Mouse (Mus musculus): Measurements from ENCODE around the gene Gm49394. TPM values are rescaled to one million over a fixed set of nuclear protein-coding genes. Genes with fewer than 3 reads are reported as not detected.

Gene Gm49394
- under 1 TPM in 1 of 2 experiments, not detected in 1; 0.17 TPM for total RNA-seq (2021)
- long read RNA-seq, experiment 1, partial matches to known transcripts, result 0 of 7 reads
- long read RNA-seq, experiment 1, other reads (novel, unspliced or antisense), result 7 of 7 reads
- long read RNA-seq, experiment 2, partial matches to known transcripts, result 0 of 1 reads
- long read RNA-seq, experiment 2, other reads (novel, unspliced or antisense), result 1 of 1 reads

GRCm38 (mm10) chr7:142669751-142670625 is at the start of gene Gm49394:
Gene Gm49394, minus strand, starts transcription at chr7:142669942.
- DNase-seq, result no peak
- intact Hi-C loops (cut with DNase I), result no loop called here

- DNase-seq, result no peak
- intact Hi-C loops (cut with DNase I), result loop anchor here (5.0 kb wide), 1 partner anchor 103 kb away; no protein-coding TSS in a partner anchor
Observed at GRCm38 (mm10) chr7:142714783-142715498, 45.2 kb upstream of the Gm49394 start.

DNA sequence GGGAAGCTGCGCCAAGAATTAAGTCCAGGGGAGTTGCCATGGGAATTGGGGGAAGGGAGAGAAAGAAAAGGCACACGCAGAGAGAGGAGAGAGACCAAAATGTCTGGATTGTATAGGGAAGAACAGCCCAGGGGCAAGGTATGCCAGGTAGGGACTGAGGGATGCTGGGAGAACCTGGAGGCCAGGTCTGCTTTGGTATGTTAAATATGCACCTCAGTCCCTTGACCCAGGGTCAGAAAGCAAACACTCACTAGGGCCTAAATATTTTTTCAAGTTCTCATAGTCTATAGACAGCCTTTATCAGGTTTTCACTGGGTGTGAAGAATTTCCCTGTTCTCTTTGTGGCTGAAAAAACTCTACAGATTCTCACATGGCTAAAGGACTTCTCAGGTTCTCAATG is 37.1 kb upstream of the Gm49394 start:
- no peak for DNase-seq
- intact Hi-C loops (cut with DNase I), result no loop called here

DNA sequence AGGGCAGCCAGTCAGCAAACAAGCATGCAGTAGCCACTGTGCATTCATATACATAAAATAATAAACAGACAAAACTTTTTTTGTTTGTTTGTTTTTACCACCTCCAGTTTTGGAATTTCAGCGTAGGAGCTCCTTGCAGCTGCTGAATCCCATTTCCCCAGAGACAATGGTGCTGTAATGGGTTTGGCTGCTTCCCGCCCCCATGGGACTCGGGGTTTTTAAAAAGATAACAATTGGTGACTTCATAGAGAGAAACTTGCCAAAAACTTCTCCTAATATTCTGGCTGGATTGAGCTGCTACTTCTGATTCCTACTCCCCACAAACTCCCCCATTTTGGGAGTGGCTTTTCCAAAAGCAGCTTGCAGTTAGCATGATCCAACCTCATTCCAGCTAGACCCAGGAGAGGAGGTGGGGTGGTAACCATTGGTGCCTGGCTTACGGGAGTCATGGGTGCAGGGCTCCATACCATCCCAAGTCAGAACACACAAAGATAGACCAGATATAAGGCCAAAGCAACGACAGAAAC is 29.7 kb upstream of the Gm49394 start:
- peak; percentile 54 to 57 for DNase-seq

DNA sequence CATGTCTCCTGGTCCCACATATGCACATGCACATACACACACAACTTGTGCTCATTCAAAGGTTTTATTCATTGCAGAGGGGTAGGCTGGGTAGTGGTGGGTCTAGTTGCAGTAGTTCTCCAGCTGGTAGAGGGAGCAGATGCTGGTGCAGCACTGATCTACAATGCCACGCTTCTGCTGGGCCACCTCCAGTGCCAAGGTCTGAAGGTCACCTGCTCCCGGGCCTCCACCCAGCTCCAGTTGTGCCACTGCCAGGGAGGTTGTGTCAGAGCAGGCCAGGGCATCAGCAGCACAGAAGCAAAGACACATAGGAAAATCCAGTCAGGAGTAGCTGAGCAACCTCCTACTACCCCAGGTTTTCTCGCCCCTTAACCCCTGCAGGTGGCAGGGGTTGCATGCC is 8.9 kb upstream of the Gm49394 start:
- DNase-seq, result peak in 1 of 2 experiments; percentile 46
- intact Hi-C loops (cut with DNase I), result loop anchor here (5.0 kb wide), 1 partner anchor 361 kb away; no protein-coding TSS in a partner anchor

More for the DNA sequence above, 29.7 kb upstream of the Gm49394 start:
- intact Hi-C loops (cut with DNase I), result no loop called here

GRCm38 (mm10) chr7:142675644-142676043 is 5.9 kb upstream of the Gm49394 start:
- DNase-seq, result no peak
- intact Hi-C loops (cut with DNase I), result loop anchor here (1.0 to 5.0 kb wide), 2 partner anchors 137 to 358 kb away; no protein-coding TSS in a partner anchor

- intact Hi-C loops (cut with DNase I), result loop anchor here (1.0 to 5.0 kb wide), 2 partner anchors 137 to 358 kb away; no protein-coding TSS in a partner anchor
- DNase-seq, result no peak
Observed at GRCm38 (mm10) chr7:142675141-142675540, 5.4 kb upstream of the Gm49394 start.

- no peak for DNase-seq
Observed at GRCm38 (mm10) chr7:142672120-142672519, 2.4 kb upstream of the Gm49394 start.

DNA sequence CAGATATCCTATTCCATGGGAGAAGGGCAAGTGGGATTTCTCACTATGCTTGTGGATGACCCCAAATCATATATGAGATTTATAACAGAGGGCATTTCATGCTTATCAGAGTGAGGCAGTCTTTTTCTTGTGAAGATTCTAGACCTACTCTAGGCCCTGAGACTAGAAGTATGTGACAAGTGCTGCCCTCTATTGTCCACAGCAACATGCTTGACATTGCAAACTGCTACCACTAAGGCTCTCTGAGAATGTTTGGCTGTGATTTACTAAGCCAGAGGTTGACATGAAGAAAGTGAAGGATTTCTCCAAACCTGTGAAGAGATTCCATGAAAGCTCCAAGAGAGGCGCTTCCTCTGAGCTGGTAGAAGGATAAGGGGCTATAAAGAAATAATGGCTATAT is 1.3 kb upstream of the Gm49394 start:
- no peak for DNase-seq
- intact Hi-C loops (cut with DNase I), result loop anchor here (1.0 kb wide), 1 partner anchor 61 kb away; no protein-coding TSS in a partner anchor

More at GRCm38 (mm10) chr7:142672120-142672519, 2.4 kb upstream of the Gm49394 start:
- intact Hi-C loops (cut with DNase I), result no loop called here

- intact Hi-C loops (cut with DNase I), result no loop called here
- DNase-seq, result no peak
Observed at GRCm38 (mm10) chr7:142668328-142668727, 1.4 kb downstream of the Gm49394 start.

DNA sequence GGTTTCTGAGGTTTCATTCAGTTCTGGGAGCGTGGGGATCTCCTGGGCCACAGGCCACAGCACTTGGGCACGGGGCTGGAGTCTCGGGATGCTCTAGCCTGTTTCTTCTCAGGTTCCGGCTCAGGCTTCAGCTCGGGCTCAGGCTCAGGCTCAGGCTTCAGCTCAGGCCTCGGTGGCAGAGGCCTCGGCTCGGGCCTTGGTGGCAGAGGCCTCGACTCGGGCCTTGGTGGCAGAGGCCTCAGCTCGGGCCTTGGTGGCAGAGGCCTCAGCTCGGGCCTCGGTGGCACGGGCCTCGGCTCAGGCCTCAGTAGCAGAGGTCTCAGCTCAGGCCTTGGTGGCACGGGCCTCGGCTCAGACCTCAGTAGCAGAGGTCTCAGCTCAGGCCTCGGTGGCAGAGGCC is 2.2 kb downstream of the Gm49394 start:
- DNase-seq, result no peak
- intact Hi-C loops (cut with DNase I), result no loop called here

DNA sequence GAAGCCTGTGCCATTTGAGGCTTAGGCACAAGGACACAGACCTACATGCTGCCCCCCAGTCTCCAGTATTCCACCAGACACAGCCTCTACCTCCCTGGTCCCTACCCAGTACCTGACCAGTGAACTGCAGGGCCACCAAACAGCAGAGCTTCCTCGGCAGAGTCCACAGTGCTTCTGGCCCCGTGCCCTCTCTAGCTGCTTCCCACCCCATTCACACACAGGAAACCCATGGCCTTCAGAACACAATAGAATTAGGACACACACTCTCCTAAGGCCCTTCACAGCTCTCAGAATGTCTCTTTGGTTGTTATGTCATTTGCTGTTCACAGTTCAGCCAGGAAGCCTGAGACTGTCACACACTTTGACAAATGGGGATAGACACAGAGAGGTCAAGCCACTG is 3.1 kb downstream of the Gm49394 start, which contains the start of gene Igf2:
Gene Igf2, minus strand, starts transcription at position 158 of the 400 bp plus-strand sequence.
- intact Hi-C loops (cut with DNase I), result no loop called here

DNA sequence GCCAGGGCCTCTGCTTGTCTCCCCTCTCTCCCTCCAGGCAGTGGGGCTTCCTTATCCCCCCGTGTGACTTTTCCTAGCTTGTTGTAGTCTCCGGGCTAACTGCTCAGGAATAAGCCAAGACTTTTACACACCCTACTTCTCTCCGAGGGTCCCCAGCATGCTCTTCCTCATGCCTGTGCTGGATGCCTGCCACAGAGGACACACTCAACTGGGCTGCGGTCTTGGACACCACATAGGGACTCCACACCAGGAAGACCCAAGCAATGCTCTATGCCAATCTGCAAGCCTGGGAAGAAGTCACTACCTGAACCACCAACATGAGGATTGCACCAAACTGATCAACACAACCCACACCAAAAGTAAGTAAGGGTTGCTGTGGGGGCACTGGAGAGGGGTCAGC is 3.6 kb downstream of the Gm49394 start:
- DNase-seq, result no peak
- intact Hi-C loops (cut with DNase I), result no loop called here

More for the DNA sequence above, 3.1 kb downstream of the Gm49394 start, which contains the start of gene Igf2:
- no peak for DNase-seq

- intact Hi-C loops (cut with DNase I), result no loop called here
- DNase-seq, result no peak
Observed at GRCm38 (mm10) chr7:142665364-142665763, 4.4 kb downstream of the Gm49394 start.

GRCm38 (mm10) chr7:142664465-142665029 is 5.2 kb downstream of the Gm49394 start:
- DNase-seq, result no peak
- intact Hi-C loops (cut with DNase I), result no loop called here

- intact Hi-C loops (cut with DNase I), result no loop called here
Observed at GRCm38 (mm10) chr7:142663931-142664421, 5.8 kb downstream of the Gm49394 start.

GRCm38 (mm10) chr7:142663151-142663550 is 6.6 kb downstream of the Gm49394 start:
- no peak for DNase-seq
- intact Hi-C loops (cut with DNase I), result no loop called here

More at GRCm38 (mm10) chr7:142663931-142664421, 5.8 kb downstream of the Gm49394 start:
- no peak for DNase-seq

DNA sequence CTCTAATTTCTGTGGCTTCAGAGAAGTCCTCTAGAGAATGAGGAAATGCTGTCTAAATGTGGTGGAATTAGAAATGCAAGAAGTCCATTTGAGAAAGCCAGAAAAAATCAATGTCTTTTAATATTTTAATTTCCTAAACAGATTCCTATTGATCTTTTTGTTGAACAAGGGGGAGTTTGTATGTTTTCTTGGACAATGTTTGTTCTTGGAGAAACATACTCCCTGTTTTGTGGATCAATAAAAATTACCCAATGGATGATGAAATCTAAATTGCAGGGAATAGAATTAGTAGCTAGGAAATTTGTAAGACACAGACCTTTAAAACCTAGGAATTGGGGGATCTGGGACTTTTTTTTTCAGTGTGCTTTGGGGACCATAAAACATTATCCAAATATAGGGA is 7.9 kb downstream of the Gm49394 start:
- intact Hi-C loops (cut with DNase I), result no loop called here

GRCm38 (mm10) chr7:142661046-142661445 is 8.7 kb downstream of the Gm49394 start:
- DNase-seq, result no peak
- intact Hi-C loops (cut with DNase I), result no loop called here

More for the DNA sequence above, 7.9 kb downstream of the Gm49394 start:
- no peak for DNase-seq

GRCm38 (mm10) chr7:142660651-142660945 is 9.1 kb downstream of the Gm49394 start:
- intact Hi-C loops (cut with DNase I), result no loop called here
- no peak for DNase-seq

Measured in gastrocnemius, postnatal 36 days (tissue).